Mouse (Mus musculus): Measurements from ENCODE around the gene Ccdc107.

- TF ChIP-seq POLR2A (IDR thresholded peaks at IDR 0.05; ENCODE audit: insufficient read length, low read depth), result no peak
- TF ChIP-seq SRF (IDR thresholded peaks at IDR 0.05; ENCODE audit: control insufficient read depth, insufficient read length, low read depth), result no peak
- no peak for TF ChIP-seq TCF12 (IDR thresholded peaks at IDR 0.05; ENCODE audit: insufficient read depth, poor library complexity, severe bottlenecking)
- TF ChIP-seq USF1 (IDR thresholded peaks at IDR 0.05; ENCODE audit: low read depth), result no peak
- TF ChIP-seq E2F4 (IDR thresholded peaks at IDR 0.05; ENCODE audit: insufficient read depth), result no peak
- TF ChIP-seq POLR2AphosphoS2 (IDR thresholded peaks at IDR 0.05; ENCODE audit: insufficient read length, low read depth), result no peak
- TF ChIP-seq MYOG (IDR thresholded peaks at IDR 0.05; ENCODE audit: control insufficient read depth in 1 of 3, insufficient read depth in 1 of 3, insufficient read length in 2 of 3, low read depth in 2 of 3), result no peak
- no peak for TF ChIP-seq CEBPB (IDR thresholded peaks at IDR 0.05; ENCODE audit: insufficient read depth, poor library complexity, severe bottlenecking)
- no peak for TF ChIP-seq MAX (IDR thresholded peaks at IDR 0.05; ENCODE audit: low read depth)
- no peak for TF ChIP-seq MYOD1 (IDR thresholded peaks at IDR 0.05; ENCODE audit: control insufficient read depth in 1 of 3, insufficient read length in 2 of 3, low read depth in 2 of 3)
- no peak for TF ChIP-seq TCF3 (IDR thresholded peaks at IDR 0.05; ENCODE audit: insufficient read length, low read depth)
- TF ChIP-seq REST (IDR thresholded peaks at IDR 0.05; ENCODE audit: insufficient read depth, insufficient read length), result no peak
Observed at GRCm38 (mm10) chr4:43448554-43448953, 44.1 kb upstream of the Ccdc107 start.

All from myocyte (in vitro differentiated cells).